ENCODE assay signal across 11 mouse cellular contexts in genomic region chr11:102214430-102215156, GRCm38 (mm10). TPM values are rescaled to one million over a fixed set of nuclear protein-coding genes. Genes with fewer than 3 reads are reported as not detected.
DNase-seq lines count a peak whose midpoint lies in the region; ATAC-seq and TF ChIP-seq lines count a peak whose summit lies in the region.
"Had no signal": no experiment of that assay in that cellular context is flagged by ENCODE, and none has a peak within 500 bp of the region (broad histone marks: within the 10 kb centered on the region; RNA-seq: fewer than 3 reads in every experiment).

No protein-coding gene starts in this region.

- no peak overlapping the region for H3K4me2 ChIP-seq in forebrain, embryonic 11.5 days (ENCODE audit: low read depth, low read length, severe bottlenecking)
- H3K4me2 ChIP-seq in forebrain, postnatal 0 days (ENCODE audit: low read depth): no peak overlapping the region
- no peak overlapping the region for H3K4me2 ChIP-seq in liver, embryonic 16.5 days (ENCODE audit: low read depth, low read length)
- no peak overlapping the region for H3K4me2 ChIP-seq in liver, embryonic 11.5 days
- H3K4me2 ChIP-seq in embryonic facial prominence, embryonic 12.5 days (replicated peaks): no peak overlapping the region
- no peak overlapping the region for H3K4me2 ChIP-seq in midbrain, embryonic 16.5 days (ENCODE audit: low read length)

- no peaks in the 10 kb centered on the region for H3K9me3 ChIP-seq in forebrain, embryonic 11.5 days (ENCODE audit: control insufficient read depth, low read length)
- no peaks in the 10 kb centered on the region for H3K9me3 ChIP-seq in forebrain, postnatal 0 days (ENCODE audit: low read length)
- no peaks in the 10 kb centered on the region for H3K9me3 ChIP-seq in liver, embryonic 16.5 days (replicated peaks; ENCODE audit: control insufficient read depth, low read length)
- H3K9me3 ChIP-seq in liver, embryonic 11.5 days (ENCODE audit: control insufficient read depth, low read length): no peaks in the 10 kb centered on the region
- no peaks in the 10 kb centered on the region for H3K9me3 ChIP-seq in embryonic facial prominence, embryonic 12.5 days
- no peaks in the 10 kb centered on the region for H3K9me3 ChIP-seq in midbrain, embryonic 16.5 days (replicated peaks; ENCODE audit: control insufficient read depth, low read length, poor library complexity, severe bottlenecking)

- peak; percentile 49 for DNase-seq in forebrain, embryonic 11.5 days (ENCODE audit: low spot score)
- DNase-seq in forebrain, postnatal 0 days: no peak
- no peak for DNase-seq in liver, embryonic 11.5 days (ENCODE audit: low spot score)
- no peak for DNase-seq in left cerebral cortex, adult 8-10 months (ENCODE audit: low spot score in 2 of 2)
- DNase-seq in natural killer cell, adult 2 months (ENCODE audit: low spot score in 2 of 2): no peak
- DNase-seq: adrenal gland, postnatal 36 days; right cerebral cortex, postnatal 25 days had no signal

- ATAC-seq in forebrain, embryonic 11.5 days (replicated peaks; ENCODE audit: low FRiP score): no peak
- ATAC-seq in forebrain, postnatal 0 days: no peak
- no peak for ATAC-seq in liver, embryonic 16.5 days (ENCODE audit: low read depth)
- no peak for ATAC-seq in liver, embryonic 11.5 days (replicated peaks; ENCODE audit: low FRiP score)
- no peak for ATAC-seq in embryonic facial prominence, embryonic 12.5 days (ENCODE audit: insufficient number of reproducible peaks, insufficient read depth, low FRiP score, low TSS enrichment)
- no peak for ATAC-seq in midbrain, embryonic 16.5 days

- no peak for TF ChIP-seq CTCF in forebrain, postnatal 0 days (IDR thresholded peaks at IDR 0.05; ENCODE audit: low read depth)

- H3K4me1 ChIP-seq in forebrain, embryonic 11.5 days (replicated peaks; ENCODE audit: control insufficient read depth, insufficient read depth, low read length): peaks cover 16% of the 10 kb centered on the region
- peaks cover 40% of the 10 kb centered on the region for H3K4me1 ChIP-seq in forebrain, postnatal 0 days (ENCODE audit: insufficient read depth)
- H3K4me1 ChIP-seq in liver, embryonic 16.5 days (ENCODE audit: control insufficient read depth, low read depth, low read length): peaks cover 49% of the 10 kb centered on the region
- peaks cover 67% of the 10 kb centered on the region for H3K4me1 ChIP-seq in liver, embryonic 11.5 days (replicated peaks; ENCODE audit: control insufficient read depth, insufficient read depth, low read length)
- peaks cover 75% of the 10 kb centered on the region for H3K4me1 ChIP-seq in embryonic facial prominence, embryonic 12.5 days
- H3K4me1 ChIP-seq in midbrain, embryonic 16.5 days (ENCODE audit: control insufficient read depth, insufficient read depth, low read length): peaks cover 52% of the 10 kb centered on the region

- WGBS in forebrain, embryonic 11.5 days: 72% methylated on average over 10 of the region's 10 CpGs
- 55% methylated on average over 10 of the region's 10 CpGs for WGBS in forebrain, postnatal 0 days
- WGBS in liver, embryonic 16.5 days (ENCODE audit: insufficient replicate concordance): 45% methylated on average over 10 of the region's 10 CpGs
- 53% methylated on average over 10 of the region's 10 CpGs for WGBS in liver, embryonic 11.5 days
- 52% methylated on average over 10 of the region's 10 CpGs for WGBS in embryonic facial prominence, embryonic 12.5 days
- WGBS in midbrain, embryonic 16.5 days: 59% methylated on average over 10 of the region's 10 CpGs

- H3K4me3 ChIP-seq in forebrain, embryonic 11.5 days (ENCODE audit: low read depth, low read length): no peak overlapping the region
- H3K4me3 ChIP-seq in forebrain, postnatal 0 days (ENCODE audit: low read depth, low read length): no peak overlapping the region
- H3K4me3 ChIP-seq in liver, embryonic 16.5 days (ENCODE audit: low read depth, low read length): no peak overlapping the region
- no peak overlapping the region for H3K4me3 ChIP-seq in liver, embryonic 11.5 days (ENCODE audit: low read depth, low read length)
- H3K4me3 ChIP-seq in embryonic facial prominence, embryonic 12.5 days: no peak overlapping the region
- no peak overlapping the region for H3K4me3 ChIP-seq in midbrain, embryonic 16.5 days (ENCODE audit: low read depth, low read length)

- H3K36me3 ChIP-seq in forebrain, embryonic 11.5 days (ENCODE audit: control insufficient read depth, insufficient read depth, low read length): no peaks in the 10 kb centered on the region
- H3K36me3 ChIP-seq in forebrain, postnatal 0 days (ENCODE audit: insufficient read depth): peaks cover 9% of the 10 kb centered on the region
- H3K36me3 ChIP-seq in liver, embryonic 16.5 days (ENCODE audit: control insufficient read depth, insufficient read depth): no peaks in the 10 kb centered on the region
- H3K36me3 ChIP-seq in liver, embryonic 11.5 days (ENCODE audit: control insufficient read depth, insufficient read depth, low read length): peaks cover 3% of the 10 kb centered on the region; the same call in 1 of the 2 replicates
- 0 out of 2 replicates have a peak, but pooled peaks cover 2% of the 10 kb centered on the region for H3K36me3 ChIP-seq in embryonic facial prominence, embryonic 12.5 days
- H3K36me3 ChIP-seq in midbrain, embryonic 16.5 days (ENCODE audit: control insufficient read depth, insufficient read depth, low read length): peaks cover 7% of the 10 kb centered on the region; the same call in 1 of the 2 replicates

- H3K9ac ChIP-seq in forebrain, embryonic 11.5 days (ENCODE audit: low read length): no peak overlapping the region
- no peak overlapping the region for H3K9ac ChIP-seq in forebrain, postnatal 0 days
- H3K9ac ChIP-seq in liver, embryonic 16.5 days (ENCODE audit: low read depth, low read length): no peak overlapping the region
- H3K9ac ChIP-seq in liver, embryonic 11.5 days (ENCODE audit: low read depth, low read length): no peak overlapping the region
- H3K9ac ChIP-seq in embryonic facial prominence, embryonic 12.5 days: no peak overlapping the region
- peak overlapping the region; percentile 25; the same call in 1 of the 2 replicates for H3K9ac ChIP-seq in midbrain, embryonic 16.5 days (ENCODE audit: low read depth, low read length)

- no peak overlapping the region for H3K27ac ChIP-seq in forebrain, embryonic 11.5 days (ENCODE audit: low read depth, low read length)
- H3K27ac ChIP-seq in forebrain, postnatal 0 days (ENCODE audit: low read depth, low read length): no peak overlapping the region
- H3K27ac ChIP-seq in liver, embryonic 16.5 days (ENCODE audit: low read length): 0 out of 2 replicates have a peak overlapping the region, but pooled peaks have one; percentile 3
- no peak overlapping the region for H3K27ac ChIP-seq in liver, embryonic 11.5 days (ENCODE audit: low read depth, low read length)
- peak overlapping the region; percentile 43; the same call in 1 of the 2 replicates for H3K27ac ChIP-seq in embryonic facial prominence, embryonic 12.5 days
- H3K27ac ChIP-seq in midbrain, embryonic 16.5 days (ENCODE audit: low read length): no peak overlapping the region

- no peaks in the 10 kb centered on the region for H3K27me3 ChIP-seq in forebrain, embryonic 11.5 days (ENCODE audit: control insufficient read depth, insufficient read depth, low read length)
- no peaks in the 10 kb centered on the region for H3K27me3 ChIP-seq in forebrain, postnatal 0 days (ENCODE audit: insufficient read depth, low read length)
- no peaks in the 10 kb centered on the region for H3K27me3 ChIP-seq in liver, embryonic 16.5 days (ENCODE audit: control insufficient read depth, insufficient read depth, low read depth, low read length)
- no peaks in the 10 kb centered on the region for H3K27me3 ChIP-seq in liver, embryonic 11.5 days (replicated peaks; ENCODE audit: control insufficient read depth, insufficient read depth, low read length)
- no peaks in the 10 kb centered on the region for H3K27me3 ChIP-seq in embryonic facial prominence, embryonic 12.5 days
- no peaks in the 10 kb centered on the region for H3K27me3 ChIP-seq in midbrain, embryonic 16.5 days (ENCODE audit: control insufficient read depth, insufficient read depth, low read depth, low read length)

RNA-seq across cellular contexts. Expression of gene Hdac5, which starts 15.4 kb away (rescaled TPM):
- polyA plus RNA-seq in forebrain, embryonic 11.5 days (2014; fragmentation: Nextera tagmentation; extraction: Ambion mirVana): 35.0 and 36.8 TPM in 2 replicates
- 170 and 209 TPM in 2 replicates for total RNA-seq in forebrain, postnatal 0 days (2014; rRNA removed)
- 67.1 and 69.4 TPM in 2 replicates for polyA plus RNA-seq in forebrain, postnatal 0 days (2015; fragmentation: Nextera tagmentation; extraction: Ambion mirVana)
- 16.9 and 20.4 TPM in 2 replicates for polyA plus RNA-seq in liver, embryonic 16.5 days (2015; fragmentation: Nextera tagmentation; extraction: Ambion mirVana)
- 23.8 and 26.0 TPM in 2 replicates for polyA plus RNA-seq in liver, embryonic 11.5 days (2014; fragmentation: Nextera tagmentation; extraction: Ambion mirVana)
- polyA plus RNA-seq in embryonic facial prominence, embryonic 12.5 days (2016; fragmentation: Nextera tagmentation; extraction: Ambion mirVana): 70.0 and 80.0 TPM in 2 replicates
- 74.4 and 76.3 TPM in 2 replicates for polyA plus RNA-seq in midbrain, embryonic 16.5 days (2015; fragmentation: Nextera tagmentation; extraction: Ambion mirVana)
- 100 to 1,000 TPM; 245 to 275 (median 254) TPM for total RNA-seq in left cerebral cortex, adult 8-10 months (2022)

RNA-seq across cellular contexts. Expression of gene G6pc3, which starts 25.2 kb away (rescaled TPM):
- 30.6 and 32.2 TPM in 2 replicates for polyA plus RNA-seq in forebrain, embryonic 11.5 days (2014; fragmentation: Nextera tagmentation; extraction: Ambion mirVana)
- 27.3 and 32.1 TPM in 2 replicates for total RNA-seq in forebrain, postnatal 0 days (2014; rRNA removed)
- 27.4 and 32.0 TPM in 2 replicates for polyA plus RNA-seq in forebrain, postnatal 0 days (2015; fragmentation: Nextera tagmentation; extraction: Ambion mirVana)
- polyA plus RNA-seq in liver, embryonic 16.5 days (2015; fragmentation: Nextera tagmentation; extraction: Ambion mirVana): 7.7 and 8.2 TPM in 2 replicates
- 38.8 and 39.5 TPM in 2 replicates for polyA plus RNA-seq in liver, embryonic 11.5 days (2014; fragmentation: Nextera tagmentation; extraction: Ambion mirVana)
- 30.3 and 31.3 TPM in 2 replicates for polyA plus RNA-seq in embryonic facial prominence, embryonic 12.5 days (2016; fragmentation: Nextera tagmentation; extraction: Ambion mirVana)
- polyA plus RNA-seq in midbrain, embryonic 16.5 days (2015; fragmentation: Nextera tagmentation; extraction: Ambion mirVana): 39.0 and 42.9 TPM in 2 replicates
- 10 to 100 TPM; 65.4 to 78.4 (median 75.2) TPM for total RNA-seq in left cerebral cortex, adult 8-10 months (2022)

RNA-seq across cellular contexts. Expression of gene Lsm12, which starts 29.5 kb away (rescaled TPM):
- polyA plus RNA-seq in forebrain, embryonic 11.5 days (2014; fragmentation: Nextera tagmentation; extraction: Ambion mirVana): 73.2 and 78.7 TPM in 2 replicates
- total RNA-seq in forebrain, postnatal 0 days (2014; rRNA removed): 76.7 and 86.4 TPM in 2 replicates
- polyA plus RNA-seq in forebrain, postnatal 0 days (2015; fragmentation: Nextera tagmentation; extraction: Ambion mirVana): 145 and 154 TPM in 2 replicates
- 51.2 and 52.5 TPM in 2 replicates for polyA plus RNA-seq in liver, embryonic 16.5 days (2015; fragmentation: Nextera tagmentation; extraction: Ambion mirVana)
- 80.1 and 83.2 TPM in 2 replicates for polyA plus RNA-seq in liver, embryonic 11.5 days (2014; fragmentation: Nextera tagmentation; extraction: Ambion mirVana)
- polyA plus RNA-seq in embryonic facial prominence, embryonic 12.5 days (2016; fragmentation: Nextera tagmentation; extraction: Ambion mirVana): 104 and 108 TPM in 2 replicates
- 87.8 and 95.3 TPM in 2 replicates for polyA plus RNA-seq in midbrain, embryonic 16.5 days (2015; fragmentation: Nextera tagmentation; extraction: Ambion mirVana)
- 10 to 100 TPM; 52.8 to 55.3 (median 53.9) TPM for total RNA-seq in left cerebral cortex, adult 8-10 months (2022)

RNA-seq across cellular contexts. Expression of gene BC030867, which starts 34.1 kb away (rescaled TPM):
- polyA plus RNA-seq in forebrain, embryonic 11.5 days (2014; fragmentation: Nextera tagmentation; extraction: Ambion mirVana): 23.5 and 26.6 TPM in 2 replicates
- 0.62 and 1.0 TPM in 2 replicates for total RNA-seq in forebrain, postnatal 0 days (2014; rRNA removed)
- 1.5 and 1.6 TPM in 2 replicates for polyA plus RNA-seq in forebrain, postnatal 0 days (2015; fragmentation: Nextera tagmentation; extraction: Ambion mirVana)
- 13.2 and 13.8 TPM in 2 replicates for polyA plus RNA-seq in liver, embryonic 16.5 days (2015; fragmentation: Nextera tagmentation; extraction: Ambion mirVana)
- polyA plus RNA-seq in liver, embryonic 11.5 days (2014; fragmentation: Nextera tagmentation; extraction: Ambion mirVana): 28.2 and 29.4 TPM in 2 replicates
- polyA plus RNA-seq in embryonic facial prominence, embryonic 12.5 days (2016; fragmentation: Nextera tagmentation; extraction: Ambion mirVana): 20.6 and 21.7 TPM in 2 replicates
- 1.6 and 1.8 TPM in 2 replicates for polyA plus RNA-seq in midbrain, embryonic 16.5 days (2015; fragmentation: Nextera tagmentation; extraction: Ambion mirVana)
- 1 to 10 TPM in 3 of 4 experiments, under 1 TPM in 1; 0.76 to 1.6 (median 1.4) TPM for total RNA-seq in left cerebral cortex, adult 8-10 months (2022)
- total RNA-seq: liver, adult 2 months had no signal

RNA-seq across cellular contexts. Expression of gene Asb16, which starts 54.0 kb away (rescaled TPM):
- polyA plus RNA-seq in forebrain, embryonic 11.5 days (2014; fragmentation: Nextera tagmentation; extraction: Ambion mirVana): not detected in 2 replicates
- total RNA-seq in forebrain, postnatal 0 days (2014; rRNA removed): 0.54 and 1.4 TPM in 2 replicates
- 0.11 TPM in 1 of 2 replicates, not detected in the other for polyA plus RNA-seq in forebrain, postnatal 0 days (2015; fragmentation: Nextera tagmentation; extraction: Ambion mirVana)
- polyA plus RNA-seq in liver, embryonic 16.5 days (2015; fragmentation: Nextera tagmentation; extraction: Ambion mirVana): 0.04 TPM in 1 of 2 replicates, not detected in the other
- 0.05 and 0.12 TPM in 2 replicates for polyA plus RNA-seq in liver, embryonic 11.5 days (2014; fragmentation: Nextera tagmentation; extraction: Ambion mirVana)
- polyA plus RNA-seq in embryonic facial prominence, embryonic 12.5 days (2016; fragmentation: Nextera tagmentation; extraction: Ambion mirVana): 0.10 and 0.18 TPM in 2 replicates
- 0.07 and 0.10 TPM in 2 replicates for polyA plus RNA-seq in midbrain, embryonic 16.5 days (2015; fragmentation: Nextera tagmentation; extraction: Ambion mirVana)
- total RNA-seq in left cerebral cortex, adult 8-10 months (2022): 1 to 10 TPM; 2.8 to 3.7 (median 3.3) TPM

Comparison
In these comparisons a context has a peak if more than half of its experiments do, and no peak if none do; other contexts are left out.
1. H3K27ac ChIP-seq: peak in liver, embryonic 16.5 days (single experiment) and embryonic facial prominence, embryonic 12.5 days (single experiment); none in forebrain, embryonic 11.5 days (single experiment), forebrain, postnatal 0 days (single experiment), liver, embryonic 11.5 days (single experiment) and midbrain, embryonic 16.5 days (single experiment).